Mouse (Mus musculus) cortical plate, adult 2 months (tissue): Measurements from ENCODE around the gene Ednra. TPM values are rescaled to one million over a fixed set of nuclear protein-coding genes. Genes with fewer than 3 reads are reported as not detected.

Experiments
- H3K27ac ChIP-seq: fragments of 200-500 bp; 2 replicates; pipeline ENCODE4 v1.5.1; 2012; ENCODE audit warnings: low read length, control low read depth, inconsistent platforms; ENCODE audit not compliant: insufficient read depth
- H3K4me1 ChIP-seq: fragments of 200-500 bp; 2 replicates; pipeline ENCODE4 v1.6.1; 2011; ENCODE audit warnings: low read length; ENCODE audit not compliant: control insufficient read depth, insufficient read depth
- H3K4me3 ChIP-seq: fragments of 200-500 bp; 2 replicates; pipeline ENCODE4 v1.5.1; 2011; ENCODE audit warnings: mild to moderate bottlenecking, low read length, control low read depth; ENCODE audit not compliant: insufficient read depth
- CTCF ChIP-seq: fragments of 200-500 bp; IDR thresholded peaks from 2 replicates; pipeline ENCODE4 v1.5.1; 2011; ENCODE audit warnings: mild to moderate bottlenecking, control low read depth, low read length; ENCODE audit not compliant: insufficient read depth; ENCODE audit errors: extremely low read depth
- POLR2A ChIP-seq: fragments of 200-500 bp; IDR thresholded peaks from 2 replicates; pipeline ENCODE4 v1.6.1; 2011; ENCODE audit warnings: mild to moderate bottlenecking, low read length, control low read depth; ENCODE audit not compliant: insufficient read depth; ENCODE audit errors: extremely low read depth
- polyA plus RNA-seq: library from polyadenylated mRNA; depleted of rRNA; stranded (reverse); fragments of >200 nt; gene quantifications from 2 replicates; pipeline ENCODE4 v1.2.3, GENCODE M21; 2012

Gene Ednra
- polyA plus RNA-seq, 1 experiment, result 5.1 TPM

- no peak for TF ChIP-seq CTCF
- no peak for TF ChIP-seq POLR2A
- Histone ChIP-seq H3K27ac (no peak overlapping the region), H3K4me3 (no peak overlapping the region), H3K4me1 (no peaks in the 10 kb centered on the region)
These were observed 59.4 kb downstream of the Ednra start for GRCm38 (mm10) chr8:77664901-77665300.

GRCm38 (mm10) chr8:77659534-77660080 lies 64.7 kb downstream of the Ednra start:
- Histone ChIP-seq H3K4me3 (no peak overlapping the region), H3K4me1 (no peaks in the 10 kb centered on the region), H3K27ac (no peak overlapping the region)
- TF ChIP-seq CTCF (no peak), POLR2A (no peak)

DNA sequence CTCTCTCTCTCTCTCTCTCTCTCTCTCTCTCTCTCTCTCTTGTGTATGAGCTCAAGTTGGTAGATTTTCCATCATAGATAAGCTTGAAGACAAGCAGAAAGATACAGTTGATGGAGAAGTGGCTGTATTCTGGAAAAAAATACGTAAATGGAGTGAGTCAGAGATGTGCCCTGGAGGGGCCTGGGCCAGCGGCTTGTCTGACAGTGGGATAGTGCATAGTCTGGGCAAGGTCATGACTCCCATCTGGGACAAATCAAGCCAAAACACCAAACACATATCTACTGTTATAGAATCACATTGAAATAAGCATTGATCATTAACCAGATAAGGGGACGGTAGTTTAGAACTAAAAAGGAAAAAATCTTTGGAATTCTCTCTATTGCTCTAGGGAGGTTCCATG lies 65.9 kb downstream of the Ednra start:
- TF ChIP-seq CTCF (no peak), POLR2A (no peak)
- no peaks in the 10 kb centered on the region for H3K4me1 ChIP-seq
- H3K4me3 ChIP-seq, result no peak overlapping the region
- H3K27ac ChIP-seq, result no peak overlapping the region

DNA sequence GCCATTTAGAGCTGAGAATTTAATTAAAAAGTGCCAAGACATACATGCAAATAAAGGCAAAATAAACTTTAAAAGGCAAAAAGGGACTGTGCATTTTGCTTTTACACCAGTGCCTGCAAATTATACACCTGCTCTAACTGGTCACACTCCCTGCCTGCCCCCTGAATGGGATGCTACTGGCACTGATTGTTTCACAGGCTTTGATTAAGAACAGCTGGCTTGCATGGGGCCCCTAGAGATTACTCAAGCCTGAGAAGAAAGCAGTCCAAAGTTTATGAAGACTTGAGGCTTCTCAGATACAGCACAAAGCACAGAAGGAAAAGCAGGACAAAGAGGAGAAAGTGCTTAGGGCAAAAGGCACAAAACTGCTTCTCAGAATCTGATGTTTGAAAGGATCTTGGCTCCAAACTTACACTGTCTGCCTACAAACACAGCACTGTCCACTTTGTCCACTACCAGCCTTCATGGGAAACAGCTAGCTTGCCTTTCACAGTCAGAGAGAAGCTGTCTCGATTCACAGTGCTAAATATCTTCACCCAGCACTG lies 73.5 kb downstream of the Ednra start:
- TF ChIP-seq CTCF (no peak), POLR2A (no peak)
- Histone ChIP-seq H3K4me1 (no peaks in the 10 kb centered on the region), H3K27ac (no peak overlapping the region), H3K4me3 (no peak overlapping the region)

GRCm38 (mm10) chr8:77640093-77640839 lies 84.0 kb downstream of the Ednra start:
- no peaks in the 10 kb centered on the region for H3K4me1 ChIP-seq
- H3K4me3 ChIP-seq, result no peak overlapping the region
- TF ChIP-seq POLR2A (no peak), CTCF (no peak)
- no peak overlapping the region for H3K27ac ChIP-seq

- TF ChIP-seq POLR2A, result no peak
- no peak for TF ChIP-seq CTCF
- H3K4me3 ChIP-seq, result no peak overlapping the region
- no peak overlapping the region for H3K27ac ChIP-seq
- H3K4me1 ChIP-seq, result no peaks in the 10 kb centered on the region
These were observed 86.7 kb downstream of the Ednra start for GRCm38 (mm10) chr8:77637593-77637992.

GRCm38 (mm10) chr8:77634035-77634434 lies 90.2 kb downstream of the Ednra start:
- TF ChIP-seq CTCF, result no peak
- H3K4me1 ChIP-seq, result no peaks in the 10 kb centered on the region

DNA sequence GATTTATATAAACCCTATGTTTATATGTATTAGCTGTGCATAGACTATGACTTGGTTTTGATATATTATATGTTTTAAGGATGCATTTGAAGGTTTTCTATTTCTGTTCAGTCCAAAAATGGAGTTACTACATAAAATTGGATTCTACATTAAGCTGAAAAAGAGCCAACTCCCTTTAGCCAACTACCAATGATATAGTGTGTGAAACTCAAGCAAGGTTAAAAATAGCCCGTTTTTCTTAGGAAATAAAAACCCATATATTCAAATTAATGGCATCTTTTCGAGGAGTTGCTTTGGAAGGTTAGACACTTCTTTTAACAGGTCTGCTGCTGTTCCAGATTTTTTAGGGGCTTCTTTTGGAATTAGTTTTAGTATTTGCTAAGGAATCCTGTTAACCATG lies 91.1 kb downstream of the Ednra start:
- Histone ChIP-seq H3K4me3 (no peak overlapping the region), H3K27ac (no peak overlapping the region), H3K4me1 (no peaks in the 10 kb centered on the region)
- TF ChIP-seq CTCF (no peak), POLR2A (no peak)

More at GRCm38 (mm10) chr8:77634035-77634434, 90.2 kb downstream of the Ednra start:
- Histone ChIP-seq H3K4me3 (no peak overlapping the region), H3K27ac (no peak overlapping the region)

DNA sequence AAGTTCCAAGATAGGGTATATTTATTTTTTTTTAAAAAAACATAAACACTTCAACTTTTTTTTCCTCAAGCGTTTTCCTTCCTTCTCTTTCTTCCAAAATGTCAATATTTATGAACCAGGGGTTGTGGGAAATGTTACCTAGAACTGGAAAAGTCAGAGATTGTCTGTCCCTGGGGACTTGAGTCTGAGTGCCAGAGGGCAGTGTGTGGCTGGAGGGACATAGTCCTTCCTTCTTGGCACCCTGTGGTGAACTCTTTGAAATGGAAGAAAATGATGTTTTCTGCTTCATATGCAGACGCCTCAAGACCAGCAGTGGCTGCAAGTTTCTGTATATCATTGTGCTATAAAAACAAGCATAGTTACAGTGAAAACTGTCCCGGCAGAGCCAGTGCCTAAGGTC lies 93.6 kb downstream of the Ednra start:
- no peak overlapping the region for H3K27ac ChIP-seq
- no peak for TF ChIP-seq POLR2A
- no peak for TF ChIP-seq CTCF
- no peaks in the 10 kb centered on the region for H3K4me1 ChIP-seq
- H3K4me3 ChIP-seq, result no peak overlapping the region
